Mouse (Mus musculus): Measurements from ENCODE around the gene Vmn1r152.
"Not testable (repeated sequence)": the region's sequence is repeated elsewhere in the genome, so short reads cannot be mapped to it uniquely, and the experiment has no call there.

Vmn1r152 gene

DNA sequence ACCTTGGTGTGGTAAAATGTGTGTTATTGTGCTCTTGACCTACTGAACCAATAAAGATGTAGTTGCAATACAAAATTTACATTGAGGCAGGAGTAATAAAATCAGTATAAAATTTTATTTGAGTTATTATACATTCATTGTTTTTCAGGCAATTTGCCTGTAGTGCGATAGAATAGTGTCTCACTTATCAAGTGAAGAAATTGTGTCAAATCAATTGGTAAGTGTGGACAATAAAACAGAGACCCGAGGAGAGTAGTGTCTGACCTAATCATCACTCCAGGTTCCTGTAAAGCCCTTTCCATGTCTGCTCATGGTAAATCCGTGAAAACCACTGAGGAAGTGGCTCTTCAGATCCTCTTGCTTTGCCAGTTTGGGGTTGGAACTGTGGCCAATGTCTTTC is at the start of gene Vmn1r152:
Gene Vmn1r152 (plus strand): TSS at position 301 of the 400 bp plus-strand sequence.
- DNase-seq: not testable (repeated sequence)

GRCm38 (mm10) chr7:22499578-22499977 is 23.2 kb upstream of the Vmn1r152 start, which contains the start of gene Vmn1r151:
Gene Vmn1r151 (minus strand): TSS chr7:22499678.
- DNase-seq: not testable (repeated sequence)

DNA sequence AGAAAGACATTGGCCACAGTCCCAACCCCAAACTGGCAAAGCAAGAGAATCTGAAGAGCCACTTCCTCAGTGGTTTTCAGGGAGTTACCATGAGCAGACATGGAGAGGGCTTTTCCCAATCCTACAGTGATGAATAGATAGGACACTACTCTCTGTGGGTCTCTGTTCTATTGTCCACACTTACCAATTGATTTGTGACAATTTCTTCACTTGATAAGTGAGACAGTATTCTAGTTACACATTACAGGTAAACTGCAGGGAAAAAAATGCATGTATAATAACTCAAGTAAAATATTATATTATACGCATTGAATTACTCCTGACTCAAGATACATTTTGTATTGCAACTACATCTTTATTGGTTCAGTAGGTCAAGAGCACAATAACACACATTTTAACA is 12.0 kb downstream of the Vmn1r152 start, which contains the start of gene Gm8677:
Gene Gm8677 (minus strand): TSS at position 101 of the 400 bp plus-strand sequence.
- not testable (repeated sequence) for DNase-seq

DNA sequence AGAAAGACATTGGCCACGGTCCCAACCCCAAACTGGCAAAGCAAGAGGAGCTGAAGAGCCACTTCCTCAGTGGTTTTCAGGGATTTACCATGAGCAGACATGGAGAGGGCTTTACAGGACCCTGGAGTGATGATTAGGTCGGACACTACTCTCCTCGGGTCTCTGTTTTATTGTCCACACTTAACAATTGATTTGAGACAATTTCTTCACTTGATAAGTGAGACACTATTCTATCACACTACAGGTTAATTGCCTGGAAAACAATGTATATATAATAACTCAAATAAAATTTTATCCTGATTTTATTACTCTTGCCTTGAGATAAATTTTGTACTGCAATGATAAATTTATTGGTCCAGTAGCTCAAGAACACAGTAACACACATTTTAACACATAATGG is 42.5 kb downstream of the Vmn1r152 start, which contains the start of gene Gm4201:
Gene Gm4201 (minus strand): TSS at position 101 of the 400 bp plus-strand sequence.
- not testable (repeated sequence) for DNase-seq
